ENCODE assay signal across 8 mouse cellular contexts in genomic region chr19:55099184-55100160, GRCm38 (mm10). TPM values are rescaled to one million over a fixed set of nuclear protein-coding genes. Genes with fewer than 3 reads are reported as not detected.
DNase-seq lines count a peak whose midpoint lies in the region; ATAC-seq lines count a peak whose summit lies in the region.

No protein-coding gene starts in this region.

- ATAC-seq in activated CD4-positive, CD25-positive, alpha-beta regulatory T cell, adult 4 months, result peak; percentile 87
- peak; percentile 78 for ATAC-seq in common myeloid progenitor, adult 5-6 weeks (replicated peaks; ENCODE audit: low read depth, poor library complexity, severe bottlenecking)
- ATAC-seq in megakaryocyte, adult 5-6 weeks (ENCODE audit: poor library complexity, severe bottlenecking), result peak; percentile 94

- DNase-seq in gastrocnemius, adult 8-10 months (ENCODE audit: low spot score in 2 of 2), result peak; percentile 59 to 68
- DNase-seq in hindlimb bud, embryonic 11.5 days (ENCODE audit: extremely low spot score, low read depth, low spot score), result peak; percentile 77
- peak; percentile 71 to 78 for DNase-seq in left cerebral cortex, adult 8-10 months (ENCODE audit: low spot score in 2 of 2)
- DNase-seq in right cerebral cortex, adult 18-20 months, result peak; percentile 88
- peak; percentile 72 for DNase-seq in urinary bladder, postnatal 14 days (ENCODE audit: low spot score)

RNA-seq across cellular contexts. Expression of gene Gpam, which starts 27.6 kb away (rescaled TPM):
- 1 to 10 TPM; 1.6 to 1.9 TPM for polyA plus RNA-seq in activated CD4-positive, CD25-positive, alpha-beta regulatory T cell, adult 4 months (2017; shearing (Covaris generic))
- total RNA-seq in common myeloid progenitor, adult 5-6 weeks (2017), result 14.8 and 18.0 TPM in 2 replicates
- total RNA-seq in gastrocnemius, adult 8-10 months (2022), result 100 to 1,000 TPM in 1 of 4 experiments, 10 to 100 TPM in 3; 90.2 to 104 (median 98.9) TPM
- 10 to 100 TPM; 42.7 to 58.3 (median 51.8) TPM for total RNA-seq in left cerebral cortex, adult 8-10 months (2022)
- 1.7 and 1.8 TPM in 2 replicates for total RNA-seq in megakaryocyte, adult 5-6 weeks (2015)
- 4.4 and 9.3 TPM in 2 replicates for total RNA-seq in megakaryocyte, adult 5-6 weeks (2017)

Comparison
In these comparisons a context has a peak if more than half of its experiments do, and no peak if none do; other contexts are left out.
1. Peak in every context shown above with its lines: DNase-seq and ATAC-seq.